Mouse (Mus musculus): ENCODE data around the gene Trpd52l3. TPM values are rescaled to one million over a fixed set of nuclear protein-coding genes. Genes with fewer than 3 reads are reported as not detected.
A peak's percentile ranks its signal among the peaks of the same experiment; 100 is the strongest.

Trpd52l3 gene
- total RNA-seq, 2 experiments from 2014 or later, result not detected

- DNase-seq (ENCODE audit: low spot score in 2 of 2), result no peak
- TF ChIP-seq CTCF (conservative IDR thresholded peaks at IDR 0.05), result no peak
- Histone ChIP-seq H3K27ac (no peak overlapping the region), H3K4me3 (peak overlapping the region; percentile 84)
These were observed 28.6 kb downstream of the Trpd52l3 start for GRCm38 (mm10) chr19:30032206-30032605.

- DNase-seq (ENCODE audit: low spot score in 2 of 2), result no peak
- no peak overlapping the region for H3K27ac ChIP-seq
- H3K4me3 ChIP-seq, result no peak overlapping the region
- no peak for TF ChIP-seq CTCF (conservative IDR thresholded peaks at IDR 0.05)
These were observed 31.8 kb downstream of the Trpd52l3 start for GRCm38 (mm10) chr19:30035361-30035760.

- no peak for DNase-seq (ENCODE audit: low spot score in 2 of 2)
- no peak overlapping the region for H3K27ac ChIP-seq
- no peak overlapping the region for H3K4me3 ChIP-seq
- TF ChIP-seq CTCF (conservative IDR thresholded peaks at IDR 0.05), result no peak
These were observed 40.1 kb downstream of the Trpd52l3 start for GRCm38 (mm10) chr19:30043691-30044090.

- peak; percentile 43 for TF ChIP-seq CTCF (conservative IDR thresholded peaks at IDR 0.05)
- no peak overlapping the region for H3K4me3 ChIP-seq
- DNase-seq (ENCODE audit: low spot score in 2 of 2), result no peak
- no peak overlapping the region for H3K27ac ChIP-seq
These were observed 41.0 kb downstream of the Trpd52l3 start for GRCm38 (mm10) chr19:30044630-30045029.

GRCm38 (mm10) chr19:30045857-30046256 lies 42.3 kb downstream of the Trpd52l3 start:
- Histone ChIP-seq H3K27ac (no peak overlapping the region), H3K4me3 (no peak overlapping the region)
- peak; percentile 71 for TF ChIP-seq CTCF (conservative IDR thresholded peaks at IDR 0.05)
- DNase-seq (ENCODE audit: low spot score in 2 of 2), result no peak

- Histone ChIP-seq H3K27ac (no peak overlapping the region), H3K4me3 (no peak overlapping the region)
- no peak for DNase-seq (ENCODE audit: low spot score in 2 of 2)
- TF ChIP-seq CTCF (conservative IDR thresholded peaks at IDR 0.05), result no peak
These were observed 47.0 kb downstream of the Trpd52l3 start for GRCm38 (mm10) chr19:30050584-30050983.

- H3K4me3 ChIP-seq, result no peak overlapping the region
- DNase-seq (ENCODE audit: low spot score in 2 of 2), result no peak
- no peak overlapping the region for H3K27ac ChIP-seq
- TF ChIP-seq CTCF (conservative IDR thresholded peaks at IDR 0.05), result no peak
These were observed 47.9 kb downstream of the Trpd52l3 start for GRCm38 (mm10) chr19:30051479-30051878.

GRCm38 (mm10) chr19:30054218-30054617 lies 50.6 kb downstream of the Trpd52l3 start:
- H3K4me3 ChIP-seq, result no peak overlapping the region
- DNase-seq (ENCODE audit: low spot score in 2 of 2), result no peak
- no peak for TF ChIP-seq CTCF (conservative IDR thresholded peaks at IDR 0.05)

More at GRCm38 (mm10) chr19:30054218-30054617, 50.6 kb downstream of the Trpd52l3 start:
- no peak overlapping the region for H3K27ac ChIP-seq

Other genes with a start within 250 kb of the Trpd52l3 start
- 10 to 100 TPM; 40.9 to 41.2 TPM for gene 9930021J03Rik, start 197.8 kb upstream of the Trpd52l3 start, total RNA-seq (2021)
- gene Ranbp6, start 190.8 kb upstream of the Trpd52l3 start, total RNA-seq (2021), result 10 to 100 TPM; 34.7 TPM
- gene Il33, start 78.7 kb upstream of the Trpd52l3 start, total RNA-seq (2021), result 10 to 100 TPM; 50.9 to 55.7 TPM
- 10 to 100 TPM; 63.5 to 69.5 TPM for gene Uhrf2, start 26.7 kb downstream of the Trpd52l3 start, total RNA-seq (2021)
- 10 to 100 TPM; 35.9 to 37.1 TPM for gene Gldc, start 171.6 kb downstream of the Trpd52l3 start, total RNA-seq (2021)
- not detected for gene Mbl2, start 229.2 kb downstream of the Trpd52l3 start, total RNA-seq (2021)

All from layer of hippocampus, adult 2 months (tissue).